Mouse (Mus musculus) liver, adult 2 months (tissue): Measurements from ENCODE around the gene Insr.

Experiments
- CTCF ChIP-seq: fragments of 200-500 bp; IDR thresholded peaks from 2 replicates; pipeline ENCODE4 v1.5.1; 2011; ENCODE audit warnings: low read depth, low read length, control low read depth
- POLR2A ChIP-seq: fragments of 200-500 bp; IDR thresholded peaks from 2 replicates; pipeline ENCODE4 v1.6.1; 2011; ENCODE audit warnings: low read length, control low read depth; ENCODE audit not compliant: insufficient read depth; ENCODE audit errors: extremely low read depth

GRCm38 (mm10) chr8:3204758-3205443 is 74.5 kb downstream of the Insr start:
- TF ChIP-seq CTCF, result no peak
- no peak for TF ChIP-seq POLR2A
